In the genomic region with DNA sequence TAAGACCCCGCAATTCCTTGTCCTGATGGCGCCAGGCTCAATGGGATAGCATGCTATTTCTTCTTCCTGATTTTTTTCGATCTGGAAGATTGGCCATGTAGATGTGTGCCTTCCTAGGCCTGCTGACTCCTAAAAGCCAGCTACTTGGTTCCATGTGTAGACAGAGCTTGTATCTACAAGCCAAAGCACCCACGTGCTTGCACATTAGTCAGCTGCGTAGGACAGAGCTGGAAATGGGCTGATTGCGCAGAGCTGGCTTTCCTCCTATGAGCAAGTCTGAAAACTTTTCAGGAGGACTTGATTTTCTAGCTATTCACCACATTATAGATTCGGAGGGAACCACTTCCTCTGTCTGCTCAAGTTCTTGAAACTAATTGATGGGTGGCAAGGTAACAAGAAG, we compare ENCODE assay signal across 21 mouse cellular contexts.
DNase-seq lines count a peak whose midpoint lies in the region; ATAC-seq lines count a peak whose summit lies in the region.
"Had no signal": no experiment of that assay in that cellular context is flagged by ENCODE, and none has a peak within 500 bp of the region (broad histone marks: within the 10 kb centered on the region; RNA-seq: fewer than 3 reads in every experiment).

No protein-coding gene starts in this region.

- no peaks in the 10 kb centered on the region for H3K4me1 ChIP-seq in midbrain, embryonic 13.5 days (replicated peaks)

- DNase-seq in frontal cortex, postnatal 14 days (ENCODE audit: low spot score in 2 of 2) = no peak
- peak; percentile 5 for DNase-seq in right cerebral cortex, adult 18-20 months
- no peak for DNase-seq in right cerebral cortex, adult 2 months (ENCODE audit: low spot score in 2 of 2)
- DNase-seq in brain, adult 2 months (ENCODE audit: low read depth, low spot score) = peak; percentile 59
- DNase-seq: adrenal gland, adult 2 months; adrenal gland, adult 8-10 months; adrenal gland, postnatal 10 days; adrenal gland, postnatal 14 days; adrenal gland, postnatal 25 days; adrenal gland, postnatal 36 days; B cell, adult 2 months; cerebellum, adult 11 months; cerebellum, adult 11-12 months; cerebellum, adult 18-20 months; cerebellum, adult 2 months had no signal

- H3K9me3 ChIP-seq in midbrain, embryonic 13.5 days = no peaks in the 10 kb centered on the region

- ATAC-seq in frontal cortex, adult (ENCODE audit: low TSS enrichment) = peak; percentile 65; the same call in 1 of the 2 replicates
- no peak for ATAC-seq in midbrain, embryonic 13.5 days
- ATAC-seq: activated CD4-positive, CD25-positive, alpha-beta regulatory T cell, adult 4 months; CD4-positive, CD25-positive, alpha-beta regulatory T cell, adult 4 months; Patski had no signal

- no peaks in the 10 kb centered on the region for H3K27me3 ChIP-seq in midbrain, embryonic 13.5 days
- H3K27me3 ChIP-seq: Patski had no signal

- H3K9ac ChIP-seq in midbrain, embryonic 13.5 days (replicated peaks) = no peak overlapping the region

- no peak overlapping the region for H3K4me2 ChIP-seq in midbrain, embryonic 13.5 days (replicated peaks)

- no peak overlapping the region for H3K4me3 ChIP-seq in midbrain, embryonic 13.5 days (replicated peaks)

- H3K27ac ChIP-seq in midbrain, embryonic 13.5 days = no peak overlapping the region

- WGBS in midbrain, embryonic 13.5 days = 93% methylated on average over 7 of the region's 7 CpGs

- no peaks in the 10 kb centered on the region for H3K36me3 ChIP-seq in midbrain, embryonic 13.5 days
- H3K36me3 ChIP-seq: G1E had no signal

Comparison
In these comparisons a context has a peak if more than half of its experiments do, and no peak if none do; other contexts are left out.
1. DNase-seq: peak in right cerebral cortex, adult 18-20 months (single experiment) and brain, adult 2 months (single experiment); none in frontal cortex, postnatal 14 days (0 of 2) and right cerebral cortex, adult 2 months (0 of 2).